Mouse (Mus musculus) adrenal gland, postnatal 25 days (tissue): ENCODE results near the gene E330009J07Rik. TPM values are rescaled to one million over a fixed set of nuclear protein-coding genes. Genes with fewer than 3 reads are reported as not detected.
A peak's percentile ranks its signal among the peaks of the same experiment; 100 is the strongest.

Experiments
- DNase-seq: peaks from one replicate; pipeline ENCODE4 v3.0.0; 2021; ENCODE audit warnings: mixed read lengths
- long read RNA-seq: library from polyadenylated mRNA; stranded (forward); transcript quantifications from one replicate; pipeline ENCODE4 v2.0.0, GENCODE M21; 2021
- total RNA-seq: library from RNA; stranded (reverse); gene quantifications from 2 replicates; pipeline ENCODE4 v1.2.3, GENCODE M21; 2021

E330009J07Rik gene
- total RNA-seq, result 16.3 and 21.1 TPM in 2 replicates
- long read RNA-seq, full-length matches to known transcripts, result 6 of 9 reads
- long read RNA-seq, partial matches to known transcripts, result 0 of 9 reads
- long read RNA-seq, other reads (novel, unspliced or antisense), result 3 of 9 reads

DNA sequence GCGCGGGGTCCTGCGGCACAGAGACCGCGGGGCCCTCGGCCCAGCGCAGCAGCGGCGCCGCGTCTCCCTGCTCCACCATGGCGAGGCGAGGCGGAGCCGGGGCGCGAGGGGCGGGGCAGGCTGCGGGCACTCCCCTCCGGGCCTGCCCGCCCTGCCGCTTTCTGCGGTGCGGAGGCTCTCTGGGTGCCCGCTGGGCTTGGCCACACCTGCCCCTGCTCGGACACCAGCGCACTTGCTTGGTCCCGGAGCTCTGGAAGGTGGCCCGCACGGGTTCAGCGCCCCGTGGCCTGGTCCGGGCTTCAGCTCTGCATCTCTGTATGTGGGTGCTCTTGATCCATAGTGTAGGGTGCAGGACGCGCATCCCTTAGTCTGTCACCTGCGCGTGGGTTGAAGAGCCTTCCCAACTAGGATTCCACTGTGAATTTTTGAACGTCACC lies at the start of gene E330009J07Rik:
Gene E330009J07Rik, minus strand, starts transcription at position 89 of the 437 bp plus-strand sequence.
- peak; percentile 90 for DNase-seq

DNA sequence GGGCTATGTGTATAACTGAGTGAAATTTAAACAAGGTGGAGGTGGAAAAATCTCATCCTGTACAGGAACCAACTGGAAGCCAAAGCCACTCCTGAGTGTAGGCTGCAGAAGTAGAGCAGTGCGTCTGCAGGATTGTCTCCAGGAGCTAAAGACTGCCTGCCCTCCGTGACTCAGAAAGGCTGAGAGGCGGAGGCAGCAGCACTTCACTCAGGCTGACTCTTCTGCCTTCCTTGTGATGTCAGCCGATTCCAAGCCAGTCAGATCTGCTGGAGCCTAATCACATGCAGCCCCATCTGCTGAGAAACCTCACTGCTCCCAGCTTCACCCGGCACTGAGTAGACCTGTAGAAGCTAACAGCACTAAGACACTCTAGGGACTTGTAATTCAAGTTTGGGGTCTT lies 46.4 kb upstream of the E330009J07Rik start:
- DNase-seq, result no peak

DNA sequence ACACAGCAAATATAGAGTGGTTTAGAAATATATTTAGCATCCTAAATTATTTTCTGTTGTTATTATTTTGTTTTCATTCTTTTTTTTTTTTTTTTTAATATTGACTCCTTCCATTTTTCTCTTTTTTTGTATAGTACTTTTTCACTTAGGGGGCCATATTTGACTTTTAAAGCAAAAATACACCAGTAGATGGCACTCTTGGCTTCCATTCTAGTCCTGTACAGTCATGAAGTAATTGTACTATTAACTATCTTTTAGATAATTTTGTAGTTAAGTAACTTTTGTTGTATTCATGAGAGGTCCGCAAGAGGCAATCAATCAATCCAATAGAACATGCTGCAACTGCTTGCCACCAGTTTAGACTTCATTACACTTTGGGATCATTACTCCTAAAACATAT lies 43.8 kb upstream of the E330009J07Rik start:
- DNase-seq, result no peak

DNA sequence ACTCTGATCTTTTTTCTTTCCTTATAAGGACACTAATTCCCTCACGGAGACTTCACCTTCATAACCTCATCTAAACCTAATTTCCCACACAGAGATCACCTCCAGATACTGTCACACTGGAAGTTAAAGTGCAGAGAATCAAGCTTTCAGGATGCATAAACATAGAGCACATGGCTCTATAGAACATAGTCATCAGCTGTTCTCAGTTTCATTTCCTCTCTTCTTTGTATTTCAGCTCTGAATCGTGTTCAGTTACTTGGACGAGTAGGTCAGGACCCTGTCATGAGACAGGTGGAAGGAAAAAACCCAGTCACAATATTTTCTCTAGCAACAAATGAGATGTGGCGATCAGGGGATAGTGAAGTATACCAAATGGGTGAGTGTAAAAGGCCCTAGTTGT lies 40.2 kb upstream of the E330009J07Rik start:
- DNase-seq, result no peak

DNA sequence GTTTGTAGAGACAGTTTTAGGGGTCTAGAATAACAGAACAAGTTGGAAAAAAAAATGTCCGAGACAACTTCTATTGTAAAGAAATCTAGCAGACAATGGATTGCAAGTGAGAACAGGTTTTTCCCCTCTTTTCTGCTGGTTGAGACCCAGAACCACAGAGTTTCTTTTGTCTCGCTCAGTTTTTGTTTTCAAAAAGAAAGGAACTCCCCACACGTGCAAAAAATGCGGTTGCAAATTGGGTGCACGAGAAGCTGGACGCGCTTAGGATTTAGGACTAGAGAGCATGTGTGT lies 35.7 kb upstream of the E330009J07Rik start:
- no peak for DNase-seq

DNA sequence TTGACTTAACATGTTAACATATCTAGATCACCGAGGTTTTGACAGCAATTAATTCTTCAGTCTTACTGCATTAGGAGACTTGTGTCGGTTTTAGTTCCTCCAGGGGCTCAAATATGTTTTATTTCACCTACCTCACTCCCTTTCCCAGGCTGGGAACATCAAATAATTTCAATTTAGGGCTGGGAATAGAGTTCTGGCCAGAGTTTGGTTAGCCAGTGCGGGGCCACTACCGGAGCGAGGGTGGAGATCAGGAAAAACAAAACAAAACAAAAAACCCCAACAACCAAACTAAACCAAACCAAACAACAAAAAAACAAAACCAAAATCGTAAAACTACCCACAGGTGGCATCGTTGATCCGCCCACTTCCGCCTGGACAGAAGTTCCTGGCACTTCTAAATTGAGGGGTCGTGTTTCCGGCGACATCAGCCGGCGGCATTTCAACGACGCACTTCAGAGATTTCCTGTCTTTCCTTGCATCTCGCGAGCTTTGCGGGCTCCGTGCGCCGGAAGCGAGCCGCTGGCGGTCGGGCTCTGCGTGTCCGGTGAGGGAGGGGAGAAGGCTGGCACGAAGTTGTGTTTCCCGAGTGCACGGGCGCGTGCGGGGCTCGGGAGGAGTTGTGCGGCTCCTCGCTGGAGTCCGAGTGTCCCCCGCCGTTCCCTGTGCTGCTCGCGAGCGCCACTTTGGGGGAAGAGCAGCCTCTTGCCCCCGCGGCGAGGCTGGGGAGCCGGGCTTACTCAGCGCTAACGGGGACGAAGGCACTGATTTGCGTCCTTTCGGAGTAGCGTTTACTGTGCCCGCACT lies 35.2 kb upstream of the E330009J07Rik start, which contains the start of gene Ssbp1:
Gene Ssbp1, plus strand, starts transcription at position 437 of the 804 bp plus-strand sequence.
- peak; percentile 89 for DNase-seq

DNA sequence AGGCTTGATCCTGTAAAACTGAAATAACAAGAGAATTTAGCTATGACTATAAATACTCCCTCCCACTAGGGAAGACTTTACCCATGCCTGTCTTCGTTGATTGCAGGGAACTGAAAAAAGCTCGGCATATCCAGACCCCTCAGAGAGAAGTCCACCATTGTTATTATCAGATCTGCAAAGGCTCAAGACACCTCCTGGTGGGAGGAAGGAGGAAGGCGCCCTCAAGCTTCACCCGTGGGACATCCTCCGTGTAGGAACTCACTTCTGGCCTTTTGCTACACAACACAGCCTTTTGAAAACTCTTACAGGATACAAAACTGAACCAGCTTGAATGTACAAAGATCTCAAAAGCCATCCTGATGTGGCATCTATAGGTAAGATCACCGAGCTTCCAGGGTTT lies 29.8 kb upstream of the E330009J07Rik start:
- DNase-seq, result no peak

DNA sequence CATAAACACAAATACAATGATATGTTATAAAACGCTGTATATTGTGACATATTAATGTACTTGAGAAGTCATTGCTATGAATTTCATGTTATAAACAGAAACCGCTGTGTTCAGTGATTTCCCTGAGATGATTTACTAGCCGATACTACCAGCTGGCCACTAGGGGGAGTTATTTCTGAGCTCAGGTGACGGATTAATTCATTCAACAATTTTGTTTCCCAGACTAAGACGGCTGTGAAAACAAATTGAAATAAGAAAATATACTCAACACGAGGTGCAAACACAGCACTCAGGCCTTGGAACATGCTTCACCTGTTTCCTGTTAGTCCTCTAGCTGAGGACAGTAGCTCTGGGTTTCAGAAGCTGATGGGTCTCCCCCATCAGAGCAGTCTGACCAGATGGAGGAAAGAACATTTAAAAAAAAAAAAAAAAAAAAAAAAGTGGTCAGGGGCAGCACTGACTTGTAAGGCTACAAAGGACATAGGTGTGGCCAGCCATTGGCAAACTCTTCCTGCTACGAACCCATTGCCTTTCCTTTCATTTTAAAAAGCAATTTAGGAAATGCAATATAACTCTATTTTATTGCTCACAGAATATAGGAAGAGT lies 18.6 kb upstream of the E330009J07Rik start:
- no peak for DNase-seq

DNA sequence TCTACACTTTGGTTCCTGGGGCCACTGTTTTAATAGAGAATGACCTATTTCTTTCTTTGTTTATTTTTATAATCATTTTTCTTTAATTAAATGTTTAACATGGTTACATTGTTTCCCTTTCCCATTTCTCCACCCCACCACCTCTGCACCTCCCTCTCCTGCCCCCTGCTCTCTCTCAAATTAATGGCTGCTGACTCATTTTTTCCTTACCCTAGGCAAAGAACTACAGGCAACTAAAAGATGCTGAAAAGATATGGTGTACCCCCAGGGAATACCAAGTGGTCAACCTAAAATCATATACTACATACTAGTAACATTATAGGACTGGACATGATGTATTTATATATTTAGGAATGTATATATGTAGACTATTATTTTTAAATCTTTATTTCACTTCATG lies 12.7 kb upstream of the E330009J07Rik start:
- DNase-seq, result no peak

DNA sequence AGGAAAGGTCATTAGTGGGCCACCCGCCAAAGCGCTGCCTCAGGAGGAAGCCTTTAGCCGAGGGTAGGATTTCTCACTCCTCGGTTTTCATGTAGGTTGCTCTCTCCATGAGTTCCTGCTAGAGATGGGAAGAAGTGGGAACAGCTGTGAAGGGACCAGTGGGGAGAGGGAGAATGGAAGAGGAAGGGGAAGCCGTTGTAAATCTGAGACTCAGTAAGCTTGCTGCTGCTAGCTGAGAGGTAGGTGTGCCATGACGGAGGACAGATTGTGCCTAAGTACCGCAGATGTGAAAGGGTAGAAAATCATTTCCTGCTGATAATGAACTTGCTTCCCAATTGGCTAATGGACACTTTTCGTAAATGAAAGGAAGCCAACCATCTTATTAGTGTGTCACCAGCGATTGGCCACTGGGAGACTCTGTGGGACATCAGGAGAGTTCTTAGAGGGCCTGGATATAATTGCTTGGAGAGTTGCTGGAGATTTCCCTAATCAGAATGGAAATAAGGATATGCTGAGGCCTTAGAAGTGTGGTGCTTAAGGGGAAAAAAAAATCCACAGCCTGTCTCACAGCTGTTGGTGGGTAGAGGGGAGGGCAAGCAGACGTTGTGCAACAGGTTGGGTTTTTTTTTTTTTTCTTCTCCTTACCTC lies 7.5 kb upstream of the E330009J07Rik start:
- no peak for DNase-seq

DNA sequence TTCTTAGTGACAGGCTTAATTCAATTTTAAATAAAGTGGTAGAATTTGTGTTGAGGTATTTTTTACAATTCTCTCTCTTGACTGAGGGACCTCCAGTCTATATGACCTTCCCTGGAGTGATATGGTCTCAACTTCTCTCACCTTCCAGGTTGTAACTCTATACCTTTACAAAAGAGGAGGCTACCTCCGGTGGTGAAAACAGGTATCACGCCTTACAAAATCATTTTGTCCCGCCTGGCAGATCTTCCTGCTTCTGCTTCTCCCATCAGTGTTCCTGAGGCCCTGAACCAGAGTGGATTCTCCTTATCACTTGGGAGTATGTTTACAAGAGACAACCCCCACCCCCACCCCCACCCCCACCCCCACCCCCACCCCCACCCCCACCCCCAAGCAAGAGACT lies 5.8 kb upstream of the E330009J07Rik start:
- DNase-seq, result no peak

DNA sequence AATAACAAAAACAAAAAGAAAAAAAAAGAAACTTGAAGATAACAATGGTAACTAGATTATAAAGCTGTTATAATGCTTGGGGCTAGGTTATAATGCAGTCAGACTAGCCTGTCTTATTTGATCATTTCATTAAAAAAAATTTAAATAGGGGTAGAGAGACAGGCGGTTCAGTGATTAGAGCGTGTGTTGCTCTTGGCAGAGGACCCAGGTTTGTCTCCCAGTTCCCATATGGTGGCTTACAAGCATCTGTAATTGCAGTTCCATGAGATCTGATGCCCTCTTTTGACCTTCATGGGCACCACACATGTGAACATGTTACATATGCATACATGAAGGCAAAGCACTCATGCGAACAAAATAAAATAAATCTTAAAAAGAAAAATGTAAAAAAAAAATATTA lies 5.3 kb upstream of the E330009J07Rik start:
- no peak for DNase-seq

DNA sequence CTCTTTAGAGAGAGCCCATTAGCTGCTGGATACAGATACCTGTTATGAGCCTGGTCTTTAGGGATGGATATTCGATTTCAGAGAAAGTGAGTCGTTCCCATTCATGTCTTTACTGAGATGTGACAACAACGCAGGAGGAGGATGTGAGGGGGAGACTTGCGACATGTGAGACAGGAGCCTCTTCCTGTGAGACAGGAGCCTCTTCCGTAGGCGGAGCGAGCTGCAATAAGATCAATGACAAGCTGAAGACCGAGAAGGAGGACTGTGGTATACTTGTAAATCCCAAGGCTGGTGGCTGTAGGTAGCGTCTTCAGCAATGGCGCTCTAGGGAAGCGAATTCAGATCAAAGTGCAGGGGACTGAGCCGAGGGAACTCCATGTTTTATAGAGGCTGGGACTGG lies 3.8 kb upstream of the E330009J07Rik start:
- DNase-seq, result no peak

DNA sequence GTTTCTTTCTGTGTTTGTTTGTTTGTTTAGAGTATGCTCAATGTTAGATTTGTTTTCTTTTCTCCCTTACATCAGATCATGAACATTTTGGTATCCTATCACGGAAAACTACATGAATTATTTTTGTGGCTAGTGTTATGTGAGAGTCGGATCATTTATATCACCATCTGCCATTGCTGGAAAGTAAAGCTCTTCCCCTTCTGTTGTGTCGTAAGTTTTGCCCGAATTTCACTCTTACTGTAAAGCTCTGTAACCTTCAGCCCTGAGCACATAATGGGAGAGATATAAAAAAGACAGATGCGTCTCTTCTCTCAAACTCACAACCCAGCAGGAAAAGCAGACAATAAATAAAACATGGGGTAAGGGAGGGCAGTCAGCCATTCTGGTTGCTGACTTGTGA lies 3.0 kb upstream of the E330009J07Rik start, which contains the start of gene Wee2:
Gene Wee2, plus strand, starts transcription at position 153 of the 400 bp plus-strand sequence.
- no peak for DNase-seq

DNA sequence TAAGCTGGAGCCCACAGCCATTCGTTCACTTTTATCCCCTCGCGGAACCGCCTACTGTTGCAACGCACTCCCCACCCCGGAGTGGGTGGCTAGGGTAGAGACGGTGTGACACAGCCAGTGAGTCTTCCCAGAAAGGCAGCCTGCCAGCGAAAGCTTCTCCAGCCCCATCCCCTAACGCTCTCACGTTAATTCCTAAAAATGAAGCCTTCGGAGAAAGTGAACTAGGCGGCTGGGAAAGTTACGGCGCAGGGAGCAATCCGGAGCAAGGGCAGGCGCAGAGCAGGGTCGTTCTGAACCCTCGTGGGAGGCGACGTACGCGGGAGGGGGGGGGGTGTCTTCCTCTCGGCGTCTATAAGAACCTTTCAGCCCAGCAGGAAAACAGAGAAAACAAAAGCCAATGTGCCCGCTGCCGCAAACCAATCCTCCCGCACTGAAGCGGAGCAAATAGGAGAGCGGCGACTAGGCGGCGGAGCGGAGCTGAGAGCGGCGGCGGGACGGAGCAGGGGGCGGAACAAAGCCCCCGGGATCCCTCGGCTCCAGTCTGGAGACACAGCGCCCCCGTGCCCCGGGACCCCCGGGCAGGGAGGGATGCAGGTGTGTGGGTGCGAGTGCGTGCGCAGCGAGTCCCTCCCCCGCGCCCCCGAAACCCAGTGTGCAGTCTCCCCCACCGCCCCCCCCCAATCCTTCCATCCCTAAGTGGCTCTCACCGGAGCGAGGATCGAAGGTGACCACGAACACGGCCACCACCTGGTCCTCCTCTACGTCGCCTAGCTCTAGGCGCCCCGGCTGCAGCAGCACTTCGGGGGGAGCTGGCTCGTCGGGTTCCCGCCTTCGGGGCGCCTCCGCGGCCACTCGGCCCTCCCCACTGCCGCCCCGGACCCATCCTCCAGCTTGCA lies 536 bp downstream of the E330009J07Rik start:
- DNase-seq, result peak; percentile 65

DNA sequence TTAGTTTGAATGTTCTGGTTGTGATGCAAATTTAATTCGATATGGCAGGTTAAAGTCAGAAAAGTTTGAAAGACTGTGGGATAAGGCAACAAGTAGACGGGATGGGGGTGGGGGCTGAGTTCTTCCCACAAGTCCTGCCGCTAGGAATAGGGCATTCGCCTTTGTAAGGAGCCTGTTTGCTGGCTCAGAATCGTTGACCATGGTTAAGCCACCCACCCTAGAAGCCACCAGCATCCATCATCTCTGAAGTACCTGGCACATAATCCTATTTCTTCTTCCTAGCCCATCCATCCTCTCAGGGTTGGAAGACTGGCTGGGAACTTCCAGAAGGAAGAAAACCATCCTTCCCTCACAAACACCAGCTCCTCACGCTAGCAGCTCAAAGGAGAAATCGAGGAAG lies 1.2 kb downstream of the E330009J07Rik start:
- no peak for DNase-seq

DNA sequence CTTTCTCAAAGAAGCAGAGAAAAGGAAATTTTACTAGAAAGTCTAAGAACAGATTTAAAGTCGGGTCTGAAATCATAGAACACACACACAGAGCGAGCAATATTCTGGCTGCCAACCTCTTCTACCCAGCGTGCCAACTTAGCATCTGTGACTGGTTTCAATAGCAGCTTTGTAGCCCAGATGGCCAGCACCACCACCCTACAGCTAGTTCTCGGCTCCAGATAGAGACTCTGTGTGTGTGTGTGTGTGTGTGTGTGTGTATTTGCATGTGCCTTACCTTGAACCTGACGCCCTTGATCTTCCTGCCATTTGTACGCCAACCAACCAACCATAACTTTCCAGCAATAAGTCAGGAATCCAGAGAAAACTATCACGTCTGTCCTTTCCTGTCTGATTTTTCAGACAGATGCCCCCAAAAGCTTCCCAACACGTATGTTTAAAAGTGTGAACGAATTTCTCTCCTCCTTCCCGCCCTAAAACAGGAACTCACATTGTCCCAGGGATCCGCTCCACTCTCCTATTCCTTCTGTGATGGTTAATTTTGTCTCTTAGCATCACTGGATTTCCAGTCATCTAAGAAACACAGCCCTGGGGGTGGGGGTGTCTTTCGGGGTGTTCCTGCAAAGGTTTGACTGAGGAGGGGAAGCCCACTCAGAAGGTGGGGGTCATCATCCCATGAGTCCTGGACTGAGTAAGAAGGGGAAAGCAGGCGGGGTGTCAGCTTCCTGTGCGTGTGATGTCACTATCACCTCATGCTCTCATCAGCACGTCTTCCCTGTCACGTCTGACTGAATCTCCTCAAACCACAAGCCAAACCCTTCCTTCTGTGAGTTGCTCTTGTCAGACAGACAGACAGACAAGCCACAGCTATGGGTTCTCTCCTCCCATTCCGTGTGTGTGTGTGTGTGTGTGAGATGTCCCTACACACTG lies 3.3 kb downstream of the E330009J07Rik start:
- DNase-seq, result no peak

DNA sequence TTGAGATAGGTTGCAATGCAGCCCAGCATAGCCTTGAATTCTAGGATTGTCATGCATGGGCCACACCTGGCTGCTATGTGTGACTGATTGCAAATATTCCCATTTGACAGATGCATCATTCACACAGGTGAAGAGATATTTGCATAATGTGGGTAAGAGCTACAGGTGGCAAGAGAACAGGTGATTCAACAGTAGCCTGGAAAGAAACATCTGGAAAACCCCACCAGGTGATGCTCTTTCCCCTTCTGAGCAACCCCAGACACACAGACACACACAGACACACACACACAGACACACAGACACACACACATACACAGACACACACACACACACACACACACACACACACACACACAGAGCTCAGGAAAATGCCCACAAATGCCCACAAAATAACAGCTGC lies 4.1 kb downstream of the E330009J07Rik start:
- no peak for DNase-seq

DNA sequence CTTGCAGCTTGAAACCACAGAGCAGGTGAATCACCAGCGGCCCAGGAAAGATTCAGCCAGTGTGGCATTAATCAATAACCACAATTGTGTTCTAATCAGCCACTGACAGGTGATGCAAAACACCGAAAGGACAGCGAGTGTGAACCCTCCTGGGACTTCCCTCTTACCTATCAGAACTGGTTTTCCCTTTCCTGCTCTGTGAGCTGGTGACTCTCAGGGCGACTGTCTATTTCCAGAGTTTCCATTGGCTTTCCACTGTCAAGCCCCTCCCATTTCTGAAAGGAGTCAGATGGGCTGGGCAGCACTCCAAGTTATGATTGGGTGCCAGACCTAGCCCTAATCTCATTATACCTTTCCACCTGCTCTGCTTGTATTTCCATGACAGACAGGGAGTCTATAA lies 4.6 kb downstream of the E330009J07Rik start:
- DNase-seq, result peak; percentile 18

DNA sequence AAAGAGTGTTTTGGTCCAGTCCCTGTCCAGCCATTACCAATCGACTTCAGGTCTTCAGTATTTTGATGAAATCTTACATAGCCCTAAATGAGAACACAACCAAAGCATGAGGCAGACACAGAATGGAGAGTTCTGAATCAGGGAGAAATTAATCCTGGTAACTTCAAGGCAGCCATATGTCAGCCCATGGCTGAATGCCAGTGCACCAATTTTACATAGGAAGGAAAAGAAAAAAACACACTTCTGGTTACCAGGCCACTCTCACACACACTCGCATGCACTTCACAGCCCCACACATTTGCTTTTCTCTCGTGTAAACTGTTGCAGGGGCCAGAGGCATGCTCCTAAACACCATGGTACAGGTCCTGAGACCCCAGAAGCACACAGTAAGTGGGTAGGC lies 5.1 kb downstream of the E330009J07Rik start:
- DNase-seq, result no peak

DNA sequence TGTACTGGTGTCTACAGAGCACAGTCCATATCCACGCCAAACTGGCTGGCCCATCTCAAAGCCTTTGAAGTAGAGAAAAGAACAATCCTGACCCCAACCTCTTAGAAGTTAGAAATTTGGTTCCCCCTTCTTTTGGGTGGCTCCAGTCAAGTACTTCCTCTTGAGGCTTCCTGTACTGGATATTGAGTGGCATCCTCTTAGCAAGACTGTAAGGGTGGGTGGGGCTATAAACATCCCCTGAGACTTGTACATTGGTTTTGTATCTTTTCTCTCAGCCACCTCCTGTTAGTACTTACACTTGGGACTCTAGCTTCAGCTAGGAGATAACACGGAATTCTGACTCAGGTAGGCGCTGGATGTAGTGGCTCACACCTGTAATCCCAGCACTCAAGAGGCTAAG lies 5.7 kb downstream of the E330009J07Rik start:
- DNase-seq, result no peak
